Mouse (Mus musculus) liver, adult (tissue): Measurements from ENCODE around the gene Clasp1.

Experiments used
- GATA4 ChIP-seq: IDR thresholded peaks from 2 replicates; pipeline ENCODE4 v1.6.1; 2014; ENCODE audit warnings: mild to moderate bottlenecking, low read length; ENCODE audit not compliant: insufficient replicate concordance

The Clasp1 gene

DNA sequence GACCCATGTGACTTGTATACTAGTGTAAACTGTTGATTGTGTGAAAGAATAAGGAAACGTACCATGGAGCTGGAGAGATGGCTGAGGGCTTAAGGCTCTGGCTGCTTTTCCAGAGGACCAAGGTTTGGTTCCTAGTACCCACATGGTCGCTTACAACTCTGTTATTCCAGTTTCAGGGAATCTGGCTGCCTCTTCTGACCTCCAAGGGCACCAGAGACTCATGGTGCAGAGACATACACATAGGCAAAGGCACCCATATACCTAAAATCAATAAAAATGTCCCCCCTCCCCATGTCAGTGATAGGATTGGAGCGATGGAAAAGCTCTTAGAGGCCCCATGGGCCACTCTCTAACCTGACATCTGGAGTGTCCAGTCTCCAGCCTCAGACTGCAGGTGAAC lies 5.1 kb downstream of the Clasp1 start:
- no peak for TF ChIP-seq GATA4

DNA sequence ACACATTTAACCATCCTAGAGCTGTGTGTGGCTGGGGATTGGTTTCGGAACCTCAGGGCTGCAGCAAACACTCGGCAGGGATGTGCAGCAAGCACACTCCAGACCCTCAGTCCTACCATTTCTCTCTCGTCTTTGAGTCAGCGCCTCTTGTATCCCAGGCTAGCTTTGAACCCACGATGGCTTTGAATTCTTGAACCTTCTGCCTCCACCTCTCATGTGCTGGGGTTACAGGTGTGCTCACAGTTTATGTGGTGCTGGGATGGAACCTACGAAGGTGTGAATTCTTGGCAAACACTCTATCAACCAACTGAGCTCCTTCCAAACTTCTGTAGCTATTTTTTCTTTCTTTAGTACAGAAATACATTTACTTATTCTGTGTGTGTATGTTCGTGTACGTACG lies 9.0 kb downstream of the Clasp1 start:
- TF ChIP-seq GATA4: no peak

DNA sequence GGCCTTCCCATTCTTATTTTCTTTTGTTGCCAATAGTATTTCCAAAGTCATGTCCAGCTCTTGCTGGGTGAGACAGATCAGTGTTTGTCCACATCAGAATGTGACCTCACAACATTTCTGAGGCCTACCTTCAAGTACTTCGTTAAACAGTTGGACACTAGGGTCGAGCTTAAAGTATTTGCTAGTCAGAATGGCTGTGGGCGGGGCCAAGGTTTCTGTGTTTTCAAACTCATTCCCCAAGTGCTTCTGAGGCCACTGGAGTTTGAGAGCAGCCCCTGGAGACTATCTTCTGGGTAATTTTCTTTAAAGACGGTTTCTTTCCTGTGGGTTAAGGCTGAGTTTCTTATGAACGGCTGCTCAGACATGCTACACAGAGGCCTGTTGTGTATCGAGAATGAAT lies 9.7 kb downstream of the Clasp1 start:
- no peak for TF ChIP-seq GATA4

DNA sequence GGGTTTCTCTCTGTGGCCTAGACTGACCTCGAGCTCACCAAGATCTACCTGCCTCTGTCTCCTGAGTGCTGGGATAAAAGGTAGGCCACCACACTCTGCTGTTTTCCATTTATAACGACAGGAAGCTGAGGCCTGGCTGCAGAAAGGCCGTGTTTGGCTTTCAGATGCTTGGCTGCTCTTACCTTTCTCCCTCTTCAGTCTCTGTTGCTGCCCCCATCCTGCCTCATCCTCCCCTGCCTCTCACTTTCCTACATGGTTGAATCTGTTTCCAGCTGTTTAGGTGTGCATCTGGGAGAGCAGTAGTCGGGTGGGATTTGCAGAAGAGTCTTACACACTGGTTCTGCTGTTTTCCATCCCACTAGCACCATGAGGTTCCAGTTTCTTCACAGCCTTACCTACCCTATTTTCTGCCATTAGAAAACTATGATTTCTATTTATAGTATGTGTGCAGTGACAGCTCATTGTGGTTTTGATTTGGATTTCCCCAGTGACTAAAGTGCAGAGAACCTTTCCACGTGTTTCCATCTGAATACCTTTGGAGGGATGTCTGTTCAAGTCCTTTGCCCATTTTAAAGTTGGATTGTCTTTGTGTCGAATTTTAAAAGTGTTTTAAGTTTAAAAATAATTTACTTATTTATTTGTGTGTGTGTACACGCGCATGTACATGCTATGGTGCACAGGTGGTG lies 10.9 kb downstream of the Clasp1 start:
- no peak for TF ChIP-seq GATA4

DNA sequence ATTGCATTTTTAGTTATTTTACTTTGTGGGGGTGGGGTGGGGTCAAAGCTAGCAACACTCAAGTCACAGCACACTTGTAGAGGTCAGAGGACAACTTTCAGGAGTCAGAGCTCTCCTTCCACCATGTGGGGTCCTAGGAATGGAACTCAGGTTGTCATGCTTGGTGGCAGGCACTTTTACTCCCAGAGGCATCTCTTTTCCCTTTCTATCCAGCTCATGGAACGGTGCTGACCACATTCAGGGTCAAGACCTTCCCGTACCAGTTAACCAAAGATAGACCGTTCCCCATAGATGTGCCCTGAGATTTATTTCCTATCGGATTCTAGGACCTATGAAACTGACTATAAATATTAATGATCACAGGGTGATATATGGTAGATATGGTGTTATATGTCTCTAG lies 13.1 kb downstream of the Clasp1 start:
- no peak for TF ChIP-seq GATA4

DNA sequence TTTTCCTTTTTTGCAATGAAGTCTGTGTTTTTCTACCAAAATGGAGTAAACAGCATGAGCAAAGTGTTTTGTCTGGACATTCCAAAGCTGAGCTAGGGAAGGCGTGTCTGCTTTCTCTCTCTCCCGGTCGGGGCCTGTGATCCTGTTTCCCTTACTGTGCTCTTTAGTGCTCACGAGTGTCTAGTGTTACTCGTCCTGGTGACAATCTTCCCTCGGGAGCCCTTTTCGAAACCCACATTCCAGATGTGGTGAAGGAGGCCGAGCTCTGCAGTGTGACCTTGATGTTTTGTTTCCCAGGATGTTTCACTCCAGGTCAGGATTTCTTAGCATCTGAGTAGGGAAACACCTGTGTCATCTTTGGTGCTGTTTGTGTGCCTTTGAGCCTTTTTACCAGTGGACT lies 13.7 kb downstream of the Clasp1 start:
- TF ChIP-seq GATA4: no peak

DNA sequence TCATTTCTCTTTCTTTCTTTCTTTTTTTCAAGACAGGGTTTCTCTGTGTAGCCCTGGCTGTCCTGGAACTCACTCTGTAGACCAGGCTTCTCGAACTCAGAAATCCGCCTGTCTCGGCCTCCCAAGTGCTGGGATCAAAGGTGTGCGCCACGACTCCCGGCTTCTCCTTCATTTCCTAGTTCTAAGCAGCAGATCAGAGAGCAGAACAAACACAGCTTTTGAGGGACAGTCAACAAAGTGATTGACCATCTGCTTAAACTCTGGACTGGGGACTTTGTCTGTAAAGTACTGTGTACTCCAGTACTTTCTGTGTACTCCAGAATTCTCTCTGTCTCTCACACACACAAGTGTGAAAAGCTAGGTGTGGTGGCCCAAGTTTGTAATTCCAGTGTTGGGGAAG lies 14.1 kb downstream of the Clasp1 start:
- TF ChIP-seq GATA4: no peak

DNA sequence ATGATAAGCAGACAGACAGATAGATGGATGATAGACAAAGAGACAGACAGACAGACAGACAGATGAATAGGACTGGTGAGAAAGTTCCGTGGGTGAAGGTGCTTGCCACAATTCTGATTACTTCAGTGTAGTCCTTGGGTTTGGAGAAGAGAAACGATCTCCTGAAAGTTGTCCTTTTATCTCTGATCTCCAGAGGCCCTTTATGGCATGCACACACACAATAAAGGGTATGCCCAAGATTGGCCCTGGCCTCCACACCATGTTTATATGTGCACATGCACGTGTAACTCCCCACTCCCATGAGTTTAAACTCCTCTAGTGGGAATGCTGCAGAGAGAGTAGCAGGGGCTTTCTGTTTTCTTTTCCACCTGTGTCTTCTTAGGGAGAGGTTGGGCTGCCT lies 14.6 kb downstream of the Clasp1 start:
- no peak for TF ChIP-seq GATA4

DNA sequence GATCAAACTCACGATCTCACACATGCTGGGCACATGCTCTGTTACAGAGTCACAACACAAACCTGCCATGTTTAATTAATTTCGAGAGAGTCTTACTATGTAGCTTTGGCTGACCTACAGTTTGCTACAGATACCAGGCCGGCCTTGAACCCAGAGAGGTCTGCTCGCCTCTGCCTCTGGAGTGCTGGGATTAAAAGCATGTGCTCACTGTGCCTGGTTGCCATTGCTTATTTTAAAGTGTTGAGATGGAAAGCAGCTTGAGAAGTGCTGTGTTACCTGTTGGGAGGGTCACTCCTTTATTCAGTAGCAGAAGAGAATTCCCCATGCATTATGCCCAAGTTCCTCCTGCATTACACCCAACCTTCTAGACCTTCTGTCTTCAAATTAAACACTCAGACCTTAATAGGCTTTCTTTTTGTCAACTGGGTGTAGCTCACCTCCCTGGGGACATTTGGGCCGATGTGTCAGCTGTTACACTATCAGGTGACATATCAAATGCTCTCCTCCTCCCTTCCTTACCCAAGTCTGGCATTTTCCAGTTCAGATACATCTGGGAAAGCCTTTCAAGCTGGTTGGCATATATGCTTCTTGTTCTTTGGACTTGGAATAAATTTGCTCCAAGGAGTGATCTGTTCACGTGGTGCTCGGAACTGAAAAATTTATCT lies 18.9 kb downstream of the Clasp1 start:
- TF ChIP-seq GATA4: no peak

DNA sequence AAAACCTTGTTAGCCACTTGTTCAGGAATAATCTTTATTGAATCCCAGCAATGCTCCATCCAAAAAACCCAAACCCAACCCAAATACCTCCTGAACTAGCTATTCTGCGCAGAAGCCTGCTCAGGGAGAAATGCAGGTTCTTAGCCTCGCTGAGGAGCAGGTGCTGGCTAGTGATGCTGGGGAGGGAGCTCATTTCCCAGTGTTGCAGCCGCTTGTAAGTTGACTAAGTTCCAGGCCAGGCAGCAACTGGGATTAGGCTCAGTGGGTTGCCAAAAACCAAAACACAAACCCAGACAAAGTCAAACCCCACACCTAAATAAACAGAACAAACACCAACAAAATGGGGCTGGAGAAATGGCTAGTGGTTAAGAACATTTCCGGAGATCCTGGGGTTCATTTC lies 20.4 kb downstream of the Clasp1 start:
- no peak for TF ChIP-seq GATA4

DNA sequence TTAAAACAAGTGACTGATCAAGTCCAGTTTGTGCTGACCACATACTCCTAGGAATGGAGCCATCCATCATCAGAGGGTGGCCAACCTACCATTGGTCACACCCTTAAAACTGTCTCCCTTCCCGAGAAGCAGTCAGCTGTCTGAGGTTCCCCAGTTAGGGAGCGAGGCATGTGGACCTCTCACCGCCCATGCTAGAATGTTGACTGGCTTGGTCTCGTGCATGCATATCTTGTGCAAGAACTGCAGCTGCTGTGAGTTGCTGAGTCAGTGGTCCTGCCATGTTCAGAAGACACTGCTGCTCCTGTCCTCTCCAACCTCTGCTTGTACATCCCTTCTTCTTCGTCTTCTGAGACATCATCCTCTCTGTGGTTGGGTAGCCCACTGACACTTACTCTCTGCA lies 22.0 kb downstream of the Clasp1 start:
- TF ChIP-seq GATA4: no peak

DNA sequence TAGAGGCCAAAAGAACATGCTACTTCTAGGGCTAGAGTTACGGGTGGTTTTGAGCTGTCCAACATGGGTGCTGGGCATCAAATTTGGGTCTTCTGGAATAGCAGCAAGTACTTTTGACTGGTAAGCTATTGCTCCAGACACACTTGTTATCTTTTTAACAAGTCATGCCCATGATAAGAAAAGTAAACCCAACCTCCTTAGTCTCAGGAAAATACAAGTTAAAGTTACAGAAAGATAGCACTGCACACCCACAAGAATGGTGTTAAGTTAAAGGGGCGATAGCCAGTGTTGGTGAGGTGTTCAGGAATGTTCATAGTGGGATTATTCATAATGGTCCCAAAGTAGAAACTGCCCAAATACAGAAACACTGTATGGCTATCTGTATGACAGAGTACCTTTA lies 24.3 kb downstream of the Clasp1 start:
- TF ChIP-seq GATA4: no peak

DNA sequence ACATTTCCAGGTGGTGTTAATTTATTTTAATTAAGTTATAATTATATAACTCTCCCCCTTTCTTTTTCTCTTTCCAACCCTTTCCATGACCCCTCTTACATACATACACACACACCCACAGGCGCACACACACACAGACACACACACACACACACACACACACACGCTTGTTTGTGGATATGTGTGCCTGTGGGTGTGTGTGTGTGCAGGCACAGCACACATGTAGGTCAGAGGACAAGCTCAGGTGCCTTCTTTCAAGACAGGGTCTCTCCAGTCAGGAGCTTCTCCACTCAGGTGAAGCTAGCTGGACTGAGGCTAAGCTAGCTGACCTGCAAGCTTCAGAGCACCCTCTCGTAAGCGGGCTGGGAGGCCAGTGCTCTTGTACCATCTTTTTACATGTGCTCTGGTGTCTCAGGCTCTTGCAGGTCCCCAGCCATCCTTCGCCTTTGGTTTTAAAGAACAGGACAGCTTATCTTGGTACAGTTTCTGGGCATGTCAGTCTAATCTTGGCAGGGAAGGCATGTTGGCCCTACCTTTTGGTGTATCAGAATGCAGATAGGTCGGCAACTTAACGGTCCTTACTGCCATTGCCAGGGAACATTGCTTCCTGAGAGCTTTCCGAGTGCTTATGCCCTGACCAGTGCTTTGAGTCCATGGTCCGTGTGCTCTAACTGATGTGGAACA lies 28.3 kb downstream of the Clasp1 start:
- no peak for TF ChIP-seq GATA4

DNA sequence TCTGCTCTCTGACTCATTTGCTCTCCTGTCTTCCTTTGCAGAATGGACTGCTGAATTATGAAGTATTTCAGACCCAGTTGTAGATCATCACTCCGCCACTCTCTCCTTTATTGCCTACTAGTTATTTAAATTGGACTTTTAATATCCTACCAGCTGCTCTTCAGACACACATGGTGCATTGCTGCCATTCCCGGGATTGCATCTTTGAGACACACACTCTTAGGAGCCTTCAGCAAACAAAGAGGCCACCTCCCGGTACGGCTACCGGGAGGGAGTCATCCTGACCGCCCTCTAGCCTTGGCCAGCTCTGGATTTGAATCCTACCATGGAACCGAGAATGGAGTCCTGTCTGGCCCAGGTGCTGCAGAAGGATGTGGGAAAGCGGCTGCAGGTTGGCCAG lies 30.5 kb downstream of the Clasp1 start:
- TF ChIP-seq GATA4: no peak

DNA sequence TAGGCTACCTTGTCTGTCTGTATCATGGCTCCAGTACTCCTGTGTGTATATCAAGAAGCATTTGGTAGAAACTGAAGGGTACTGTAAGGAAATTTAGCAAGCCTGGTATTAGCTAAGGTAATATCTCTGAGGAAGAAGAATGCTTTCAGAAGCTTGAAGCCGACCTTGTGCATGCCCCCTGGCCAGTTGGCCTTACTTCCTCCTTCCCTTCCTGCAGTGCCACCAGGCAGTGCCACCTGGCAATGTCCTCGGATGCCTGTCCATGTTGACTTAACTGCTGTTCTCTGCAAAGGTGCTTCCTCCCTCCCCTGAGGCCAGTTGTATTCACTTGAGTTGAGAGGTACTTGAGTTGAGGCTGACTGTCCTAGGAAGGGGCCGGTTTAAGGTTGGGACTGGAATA lies 32.3 kb downstream of the Clasp1 start:
- no peak for TF ChIP-seq GATA4

DNA sequence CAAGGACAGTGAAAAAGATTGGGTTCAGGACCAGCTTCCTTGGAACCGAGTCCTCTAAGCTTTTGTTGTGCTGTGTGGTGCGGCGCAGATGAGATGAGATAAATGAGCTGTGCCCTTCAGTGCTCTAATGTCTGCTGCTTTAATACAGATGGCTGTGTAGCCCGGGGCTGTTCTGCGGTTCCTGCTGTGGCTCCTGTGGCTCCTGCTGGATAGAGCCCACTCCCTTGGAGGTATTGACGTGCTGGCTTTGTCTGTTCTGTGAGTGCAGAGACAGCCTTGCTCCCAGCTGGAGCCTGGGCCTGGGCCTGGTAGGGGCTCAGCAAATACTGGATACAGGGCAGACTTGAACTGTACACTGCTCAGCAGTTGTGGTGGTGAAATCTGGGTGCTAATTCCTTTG lies 34.0 kb downstream of the Clasp1 start:
- no peak for TF ChIP-seq GATA4
